Mouse (Mus musculus): ENCODE results near the gene Tmem211. TPM values are rescaled to one million over a fixed set of nuclear protein-coding genes. Genes with fewer than 3 reads are reported as not detected.

Gene Tmem211
- total RNA-seq, 2 experiments from 2014 or later: not detected

GRCm38 (mm10) chr5:113268246-113268645 is 41.5 kb downstream of the Tmem211 start:
- DNase-seq: no peak
- intact Hi-C loops (cut with DNase I): no loop called here

DNA sequence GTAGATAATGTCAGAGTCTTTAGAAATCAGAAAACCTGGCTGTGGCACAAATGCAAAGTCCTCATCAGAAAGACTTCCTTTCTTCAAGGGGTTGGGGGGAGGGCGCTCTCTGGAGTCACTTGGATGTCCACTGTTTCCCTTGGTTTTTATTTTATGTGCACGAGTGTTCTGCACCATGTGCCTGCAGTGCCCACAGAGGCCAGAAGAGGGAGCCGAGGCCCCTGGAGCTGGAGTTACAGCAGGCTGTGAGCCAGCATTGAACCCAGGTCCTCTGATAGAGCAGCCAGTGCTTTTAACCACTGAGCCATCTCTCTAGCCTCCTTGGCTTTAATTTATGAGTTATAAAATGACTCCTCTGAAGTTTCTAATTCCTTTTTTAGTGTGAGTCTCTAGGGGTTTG is 43.3 kb downstream of the Tmem211 start:
- no peak for DNase-seq
- intact Hi-C loops (cut with DNase I): no loop called here

GRCm38 (mm10) chr5:113271207-113271811 is 44.6 kb downstream of the Tmem211 start:
- intact Hi-C loops (cut with DNase I): no loop called here
- no peak for DNase-seq

GRCm38 (mm10) chr5:113275839-113276238 is 49.1 kb downstream of the Tmem211 start:
- DNase-seq: no peak
- intact Hi-C loops (cut with DNase I): no loop called here

DNA sequence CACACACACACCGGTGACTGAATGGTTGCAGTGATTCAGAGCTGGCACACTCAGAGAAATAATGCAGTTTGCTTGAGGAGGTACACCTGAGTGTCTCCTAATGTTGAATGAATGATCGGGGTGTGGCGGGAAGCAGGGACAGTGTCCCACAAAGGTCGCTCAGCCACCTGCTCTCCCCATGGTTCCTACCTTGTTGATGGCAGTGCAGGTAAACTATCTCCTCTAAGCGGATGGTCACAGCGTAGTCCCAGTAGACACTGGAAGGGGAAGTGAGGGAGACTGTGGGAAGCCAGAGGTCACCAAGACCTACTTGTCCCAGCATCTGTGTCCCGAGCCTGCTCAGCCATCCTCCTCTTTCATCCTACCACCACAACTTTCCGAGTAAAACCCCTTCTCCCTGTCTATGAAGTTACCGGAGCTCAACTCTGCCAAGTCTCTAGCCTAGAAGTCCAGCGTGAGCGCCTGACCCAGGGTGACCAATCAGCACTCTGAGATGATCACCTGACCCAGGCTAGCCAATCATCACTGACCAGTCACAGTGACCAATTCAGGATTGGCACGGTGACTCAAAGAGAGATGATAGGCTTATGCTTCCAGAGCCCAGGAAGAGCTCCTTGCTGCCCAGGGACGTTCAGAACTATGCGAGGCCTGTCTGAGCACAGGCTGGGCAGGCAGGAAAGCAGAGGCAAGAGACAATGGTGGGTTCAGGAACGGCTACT is 53.6 kb downstream of the Tmem211 start:
- intact Hi-C loops (cut with DNase I): no loop called here
- DNase-seq: no peak

DNA sequence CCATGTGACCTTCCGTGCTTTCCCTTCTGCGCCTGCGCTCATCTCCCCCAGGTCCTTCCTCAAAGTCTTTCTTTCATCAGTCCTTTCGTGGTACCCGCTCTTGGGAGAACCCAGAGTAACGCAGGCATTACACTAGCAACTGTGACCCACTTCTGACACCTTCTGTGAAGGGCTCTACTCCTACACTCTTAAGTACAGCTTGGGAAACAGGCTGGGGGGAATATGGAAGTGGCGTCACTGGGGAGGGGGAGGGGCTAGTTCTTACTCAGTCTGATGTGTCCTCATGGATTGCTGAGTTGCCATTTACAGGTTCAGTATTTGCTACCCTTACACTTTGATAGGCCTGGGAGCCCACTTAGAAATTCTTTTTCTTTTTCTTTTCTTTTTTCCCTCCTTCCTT is 54.8 kb downstream of the Tmem211 start:
- intact Hi-C loops (cut with DNase I): no loop called here
- no peak for DNase-seq

GRCm38 (mm10) chr5:113283726-113284125 is 57.0 kb downstream of the Tmem211 start:
- intact Hi-C loops (cut with DNase I): no loop called here
- DNase-seq: no peak

DNA sequence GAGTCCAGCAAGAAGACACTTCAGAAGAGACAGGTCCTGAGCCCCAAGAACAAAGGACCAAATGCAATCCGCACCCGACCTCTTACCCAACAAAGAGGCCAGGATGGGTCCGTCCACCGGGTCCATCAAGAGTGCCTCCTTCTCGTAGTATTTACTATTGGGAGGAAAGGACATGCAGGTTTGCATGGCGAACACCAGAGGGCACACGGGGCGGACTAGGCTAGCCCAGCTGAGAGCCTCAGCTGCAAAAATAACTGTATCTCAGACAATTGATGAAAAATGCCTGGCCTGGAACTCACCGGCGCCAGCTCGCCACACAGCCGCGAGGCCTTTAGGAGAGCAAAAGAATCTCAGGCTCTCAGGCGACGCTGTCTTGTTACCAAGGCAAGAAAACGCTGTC is 58.8 kb downstream of the Tmem211 start:
- intact Hi-C loops (cut with DNase I): no loop called here
- DNase-seq: no peak

- DNase-seq: no peak
- intact Hi-C loops (cut with DNase I): no loop called here
These were observed 59.3 kb downstream of the Tmem211 start for GRCm38 (mm10) chr5:113286048-113286447.

DNA sequence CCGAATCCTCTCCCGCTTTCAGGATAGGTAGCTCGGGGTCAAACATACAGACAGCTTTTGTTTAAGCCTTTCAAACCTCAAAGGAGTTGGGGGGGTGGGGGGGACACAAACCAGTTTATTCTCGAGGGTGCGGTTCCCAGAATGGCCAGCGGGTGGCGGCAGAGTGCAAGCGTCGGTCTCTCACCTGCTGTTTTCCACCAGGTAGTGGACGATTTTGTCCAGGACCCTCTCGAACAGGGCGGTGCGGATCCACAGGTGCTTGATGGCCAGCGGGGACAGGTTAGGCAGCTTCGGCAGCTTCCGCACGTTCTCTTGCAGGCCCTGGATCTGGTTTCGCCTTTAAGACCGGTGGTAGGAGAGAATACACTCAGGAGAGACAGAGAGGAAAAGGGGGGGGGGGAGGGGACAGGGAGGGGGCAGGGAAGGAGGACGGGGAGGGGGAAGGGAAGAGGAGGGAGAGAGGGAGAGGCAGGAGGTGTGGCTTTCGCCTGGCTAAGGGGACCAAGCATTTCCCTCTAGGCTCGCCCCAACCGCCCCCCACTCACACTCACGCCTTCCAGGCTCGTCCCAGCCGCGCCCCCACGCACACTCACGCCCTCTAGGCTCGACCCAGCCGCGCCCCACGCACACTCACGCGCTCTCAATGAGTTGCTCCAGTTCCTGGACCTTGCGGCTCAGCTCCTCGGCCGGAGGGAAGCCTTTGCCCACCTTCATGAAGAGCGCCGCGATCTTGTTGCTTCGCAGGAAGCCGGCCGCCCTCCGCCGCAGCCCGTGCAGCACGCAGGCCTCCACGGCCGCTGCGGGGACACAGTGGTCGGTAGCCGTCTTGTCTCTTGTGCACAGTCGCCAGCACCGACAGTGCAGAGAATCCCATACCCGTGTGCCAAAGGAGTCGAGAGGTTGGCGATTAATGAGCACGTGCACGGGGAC is 60.1 kb downstream of the Tmem211 start:
- intact Hi-C loops (cut with DNase I): no loop called here
- no peak for DNase-seq

GRCm38 (mm10) chr5:113287762-113288161 is 61.1 kb downstream of the Tmem211 start:
- intact Hi-C loops (cut with DNase I): no loop called here
- no peak for DNase-seq

GRCm38 (mm10) chr5:113288490-113288889 is 61.8 kb downstream of the Tmem211 start:
- no peak for DNase-seq
- intact Hi-C loops (cut with DNase I): no loop called here

Other genes starting within 250 kb of the Tmem211 start
- 1 to 10 TPM; 4.9 to 6.1 TPM for gene Grk3, start 211.1 kb upstream of the Tmem211 start, total RNA-seq (2021)
- gene Crybb2, start 156.8 kb upstream of the Tmem211 start, total RNA-seq (2021): not detected
- under 1 TPM; 0.54 to 0.66 TPM for gene Crybb3, start 145.3 kb upstream of the Tmem211 start, total RNA-seq (2021)
- 10 to 100 TPM; 22.3 to 23.0 TPM for gene 2900026A02Rik, start 5.7 kb upstream of the Tmem211 start, total RNA-seq (2021)
- gene Sgsm1, start 83.9 kb downstream of the Tmem211 start, total RNA-seq (2021): under 1 TPM; 0.32 to 0.61 TPM
- gene Aym1, start 130.4 kb downstream of the Tmem211 start, total RNA-seq (2021): not detected